Mouse (Mus musculus) heart, embryonic 15.5 days (tissue): ENCODE measurements at regions not wholly inside any gene's neighbourhood (a gene's known extent, or its start where the extent isn't known, plus 50 kb on each side); places are given as distances from the start of the nearest gene placed in this dataset.
A peak's percentile ranks its signal among the peaks of the same experiment; 100 is the strongest.
"Not testable (repeated sequence)": the region's sequence is repeated elsewhere in the genome, so short reads cannot be mapped to it uniquely, and the experiment has no call there.

Experiments
- ATAC-seq: fragments of 200-750 bp; cut with Nextera tagmentation; replicated peaks from 2 replicates; pipeline ENCODE4 v1.8.0; 2017; ENCODE audit warnings: low read depth, moderate TSS enrichment; ENCODE audit not compliant: insufficient number of reproducible peaks, insufficient read depth, low FRiP score
- H3K27ac ChIP-seq: fragments of 300-500 bp; sonication (generic); 2 replicates; pipeline ENCODE4 v1.5.1; 2015; ENCODE audit warnings: mild to moderate bottlenecking, inconsistent platforms
- H3K27me3 ChIP-seq: fragments of 300-500 bp; sonication (generic); 2 replicates; pipeline ENCODE4 v1.6.1; 2015; ENCODE audit warnings: inconsistent platforms
- H3K36me3 ChIP-seq: fragments of 300-500 bp; sonication (generic); 2 replicates; pipeline ENCODE4 v1.6.1; 2015; ENCODE audit warnings: mild to moderate bottlenecking, inconsistent platforms
- H3K4me1 ChIP-seq: fragments of 300-500 bp; sonication (generic); replicated peaks from 2 replicates; pipeline ENCODE4 v1.6.1; 2015; ENCODE audit warnings: inconsistent platforms
- H3K4me2 ChIP-seq: fragments of 300-500 bp; sonication (generic); 2 replicates; pipeline ENCODE4 v1.6.1; 2015; ENCODE audit warnings: inconsistent platforms, mild to moderate bottlenecking, moderate library complexity
- H3K4me3 ChIP-seq: fragments of 300-500 bp; sonication (generic); 2 replicates; pipeline ENCODE4 v1.5.1; 2015; ENCODE audit warnings: mild to moderate bottlenecking, inconsistent platforms
- H3K9ac ChIP-seq: fragments of 300-500 bp; sonication (generic); 2 replicates; pipeline ENCODE4 v1.6.1; 2015; ENCODE audit warnings: mild to moderate bottlenecking, inconsistent platforms
- H3K9me3 ChIP-seq: fragments of 300-500 bp; sonication (generic); replicated peaks from 2 replicates; pipeline ENCODE4 v1.6.1; 2016; ENCODE audit warnings: inconsistent platforms
- WGBS: fragments of 180-500 bp; shearing (Covaris S2); methylation state at CpG from one replicate; pipeline ENCODE4 v1.1.7; 2015; ENCODE audit warnings: mixed read lengths; 5-methylcytosine and 5-hydroxymethylcytosine counted together

DNA sequence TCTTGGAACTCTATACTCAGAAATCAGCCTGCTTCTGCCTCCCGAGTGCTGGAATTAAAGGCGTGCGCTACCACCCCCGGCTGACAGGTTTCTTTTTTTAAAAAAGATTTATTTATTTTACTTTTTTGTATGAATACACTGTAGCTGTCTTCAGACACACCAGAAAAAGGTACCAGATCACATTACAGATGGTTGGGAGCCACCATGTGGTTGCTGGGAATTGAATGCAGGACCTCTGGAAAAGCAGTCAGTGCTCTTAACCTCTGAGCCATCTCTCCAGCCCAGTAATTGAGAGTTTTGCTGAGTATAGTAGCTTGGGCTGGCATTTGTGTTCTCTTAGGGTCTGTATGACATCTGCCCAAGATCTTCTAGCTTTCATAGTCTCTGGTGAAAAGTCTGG lies 78.4 kb upstream of the Nabp1 start:
- 95% methylated on average over 4 of the region's 4 CpGs for WGBS
- not testable (repeated sequence) for H3K4me1 ChIP-seq

DNA sequence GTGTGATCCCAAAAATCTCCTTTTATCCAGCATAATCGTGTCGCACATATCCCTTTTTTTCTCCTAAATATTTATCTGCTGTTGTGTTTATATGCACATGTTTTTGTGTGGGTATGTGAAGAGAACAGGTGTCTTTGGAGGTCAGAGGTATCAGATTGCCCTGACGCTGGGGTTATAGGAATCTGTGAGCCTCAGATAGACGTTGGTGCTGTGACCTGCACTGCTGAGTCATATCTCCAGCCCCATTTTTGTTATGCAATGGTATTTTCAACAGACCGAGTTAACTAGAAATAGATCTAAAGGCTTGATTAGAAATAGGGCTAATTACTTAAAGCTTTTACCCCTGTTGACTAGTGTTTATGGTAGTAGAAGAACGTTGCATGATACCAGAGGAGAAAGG lies 75.5 kb upstream of the Nabp1 start:
- Histone ChIP-seq H3K27ac (no peak overlapping the region), H3K9ac (no peak overlapping the region), H3K9me3 (no peaks in the 10 kb centered on the region), H3K4me1 (no peaks in the 10 kb centered on the region), H3K4me2 (no peak overlapping the region), H3K36me3 (no peaks in the 10 kb centered on the region), H3K27me3 (no peaks in the 10 kb centered on the region), H3K4me3 (no peak overlapping the region)
- ATAC-seq = no peak
- WGBS = 61% methylated on average over 6 of the region's 6 CpGs

More for the DNA sequence above, 78.4 kb upstream of the Nabp1 start:
- H3K27ac ChIP-seq, H3K27me3 ChIP-seq, H3K4me2 ChIP-seq, H3K9ac ChIP-seq, H3K9me3 ChIP-seq, H3K4me3 ChIP-seq, H3K36me3 ChIP-seq, ATAC-seq: not testable (repeated sequence)

DNA sequence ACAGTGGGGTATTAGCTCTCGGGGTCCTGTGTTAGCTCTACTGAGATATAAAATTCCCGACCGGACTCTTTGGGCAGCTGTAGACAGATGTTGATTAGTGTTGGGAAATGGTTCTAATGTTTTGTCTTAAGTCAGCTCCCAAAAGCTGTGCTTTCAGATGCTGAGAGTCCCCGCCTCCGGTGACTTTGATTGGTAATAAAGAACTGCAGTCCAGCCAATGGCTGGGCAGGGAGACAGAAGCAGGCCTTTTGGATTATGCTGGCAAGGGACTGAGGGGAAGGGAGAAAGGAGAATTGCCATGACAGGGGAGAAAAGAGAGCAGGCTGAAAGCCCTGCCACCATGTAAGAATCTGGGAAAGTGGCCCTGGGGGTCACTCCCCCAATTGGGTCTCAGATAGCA lies 73.4 kb upstream of the Nabp1 start:
- H3K9me3 ChIP-seq = no peaks in the 10 kb centered on the region
- 64% methylated on average over 5 of the region's 5 CpGs for WGBS
- ATAC-seq = no peak
- H3K36me3 ChIP-seq = no peaks in the 10 kb centered on the region
- H3K9ac ChIP-seq = no peak overlapping the region
- H3K4me3 ChIP-seq = no peak overlapping the region
- no peak overlapping the region for H3K4me2 ChIP-seq
- no peaks in the 10 kb centered on the region for H3K4me1 ChIP-seq
- no peak overlapping the region for H3K27ac ChIP-seq
- no peaks in the 10 kb centered on the region for H3K27me3 ChIP-seq

DNA sequence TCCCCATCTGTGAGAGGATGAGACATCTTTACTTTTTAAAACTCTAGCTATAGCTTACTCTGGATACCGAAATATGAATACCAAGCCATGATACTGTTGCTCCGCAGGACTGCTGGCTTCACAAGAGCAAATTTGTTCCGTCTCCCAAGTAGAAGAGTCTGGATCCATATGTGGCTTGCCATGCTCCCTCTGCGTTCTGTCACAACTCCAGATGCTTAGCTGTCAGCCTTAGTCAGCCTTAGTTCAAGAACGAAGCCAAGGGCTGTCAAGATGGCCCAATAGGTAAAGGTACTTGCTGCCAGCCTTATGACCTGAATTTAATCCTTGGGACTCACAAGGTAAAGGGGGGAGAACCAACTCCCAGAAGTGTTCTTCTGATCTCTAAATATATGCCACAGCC lies 64.6 kb upstream of the Nabp1 start:
- Histone ChIP-seq H3K4me3 (no peak overlapping the region), H3K9me3 (no peaks in the 10 kb centered on the region), H3K27me3 (no peaks in the 10 kb centered on the region), H3K36me3 (no peaks in the 10 kb centered on the region), H3K4me2 (no peak overlapping the region), H3K9ac (no peak overlapping the region), H3K4me1 (peaks cover 8% of the 10 kb centered on the region; the same call in 1 of the 2 replicates), H3K27ac (no peak overlapping the region)
- no peak for ATAC-seq
- 87% methylated on average over 5 of the region's 5 CpGs for WGBS

DNA sequence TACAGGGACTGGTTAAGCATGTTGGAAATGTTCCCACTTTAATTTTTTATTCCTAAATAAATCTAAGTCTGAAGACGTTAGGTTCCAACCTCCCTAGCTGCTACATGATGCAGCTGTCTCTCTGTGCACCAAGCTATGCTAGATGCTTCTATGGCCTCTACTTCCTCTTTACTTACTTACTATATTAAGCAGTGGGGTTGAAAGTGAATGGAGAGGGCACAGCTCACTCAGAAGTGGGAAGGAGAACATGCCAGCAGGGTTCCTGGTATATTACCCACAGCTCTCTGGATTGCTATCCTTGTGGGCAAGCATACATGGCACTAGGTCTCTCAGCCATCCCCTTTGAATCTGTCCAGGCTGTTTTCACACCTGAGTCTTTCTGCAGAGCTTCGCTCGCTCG lies 61.4 kb upstream of the Nabp1 start:
- Histone ChIP-seq H3K4me2 (no peak overlapping the region), H3K27ac (0 out of 2 replicates have a peak overlapping the region, but pooled peaks have one; percentile 2)

DNA sequence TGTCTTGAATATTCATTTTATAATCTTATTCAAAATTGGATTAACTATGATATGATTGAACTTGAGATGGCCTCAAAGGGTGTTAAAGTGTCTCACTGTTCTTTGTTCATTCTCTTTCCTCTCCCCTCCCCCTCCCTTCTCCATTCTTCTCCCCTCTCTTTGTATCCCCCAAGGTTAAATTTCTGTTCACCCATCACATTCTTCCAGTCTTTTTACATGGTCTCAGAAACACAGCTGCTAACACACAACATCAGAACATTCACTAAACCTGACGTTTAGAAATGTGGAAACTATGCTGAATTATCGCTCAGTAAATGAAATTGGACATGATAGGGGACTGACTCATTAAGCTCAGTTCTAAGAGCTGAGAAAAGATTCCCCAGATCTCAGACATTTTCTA lies 60.6 kb upstream of the Nabp1 start:
- ATAC-seq = no peak
- 73% methylated on average over 2 of the region's 2 CpGs for WGBS
- peaks cover 8% of the 10 kb centered on the region; the same call in 1 of the 2 replicates for H3K4me1 ChIP-seq
- no peaks in the 10 kb centered on the region for H3K9me3 ChIP-seq
- no peaks in the 10 kb centered on the region for H3K36me3 ChIP-seq
- no peaks in the 10 kb centered on the region for H3K27me3 ChIP-seq
- H3K4me2 ChIP-seq = no peak overlapping the region
- no peak overlapping the region for H3K4me3 ChIP-seq
- H3K9ac ChIP-seq = no peak overlapping the region
- no peak overlapping the region for H3K27ac ChIP-seq

More for the DNA sequence above, 61.4 kb upstream of the Nabp1 start:
- Histone ChIP-seq H3K9me3 (no peaks in the 10 kb centered on the region), H3K36me3 (no peaks in the 10 kb centered on the region), H3K4me1 (peaks cover 8% of the 10 kb centered on the region; the same call in 1 of the 2 replicates), H3K9ac (no peak overlapping the region), H3K27me3 (no peaks in the 10 kb centered on the region), H3K4me3 (no peak overlapping the region)
- no peak for ATAC-seq
- WGBS = 47% methylated on average over 4 of the region's 4 CpGs

DNA sequence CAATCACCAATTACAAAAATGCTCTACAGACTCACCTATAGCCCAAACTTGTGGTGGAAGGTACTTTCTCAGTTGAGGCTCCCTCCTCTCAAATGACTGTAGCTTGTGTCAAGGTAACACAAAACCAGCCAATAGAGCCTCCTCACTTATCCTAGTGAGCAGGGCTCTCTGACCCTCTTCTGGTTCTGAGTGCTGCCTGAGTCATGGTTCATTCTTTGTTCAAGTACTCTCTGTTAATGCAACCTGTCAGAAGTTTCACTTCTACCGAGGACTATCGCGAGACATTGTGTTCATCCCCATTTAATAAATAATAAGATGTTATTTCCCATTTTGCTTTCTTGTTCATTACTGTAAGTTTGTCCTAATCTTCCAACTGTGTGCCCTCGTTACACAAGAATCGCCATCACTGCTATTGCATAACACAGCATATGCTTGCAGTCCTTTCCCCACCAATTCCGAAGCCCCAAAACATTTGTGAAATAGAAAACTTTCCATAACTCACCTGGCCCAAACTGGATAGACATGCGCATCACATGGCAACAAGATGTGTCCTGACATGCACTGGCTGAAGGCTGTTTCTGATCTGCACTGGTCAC lies 59.6 kb upstream of the Nabp1 start:
- Histone ChIP-seq H3K9ac (no peak overlapping the region), H3K4me3 (no peak overlapping the region), H3K4me1 (peaks cover 8% of the 10 kb centered on the region; the same call in 1 of the 2 replicates), H3K9me3 (no peaks in the 10 kb centered on the region), H3K27ac (no peak overlapping the region), H3K4me2 (no peak overlapping the region), H3K36me3 (no peaks in the 10 kb centered on the region), H3K27me3 (no peaks in the 10 kb centered on the region)
- ATAC-seq = no peak
- whole genome bisulfite sequencing = 90% methylated on average over 7 of the region's 7 CpGs

DNA sequence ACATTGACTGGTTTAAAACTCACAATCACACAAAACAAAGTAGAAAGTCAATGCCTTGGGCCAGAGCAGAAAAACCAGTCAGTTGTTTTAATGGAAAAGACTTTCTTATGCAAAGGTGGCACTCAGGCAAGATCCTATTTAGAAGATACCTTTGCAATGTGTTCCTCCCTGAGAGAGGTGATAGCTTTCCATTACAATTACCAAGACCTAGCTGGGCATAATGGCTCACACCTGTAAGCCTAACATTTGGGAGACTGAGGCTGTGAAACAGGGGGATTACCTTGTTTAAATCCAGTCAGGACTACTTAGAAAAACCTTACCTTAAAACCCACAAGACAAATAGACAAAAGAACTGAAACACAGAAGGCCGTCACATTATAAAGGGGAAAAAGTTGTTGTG lies 57.9 kb upstream of the Nabp1 start:
- Histone ChIP-seq H3K27ac (no peak overlapping the region), H3K4me3 (no peak overlapping the region), H3K36me3 (no peaks in the 10 kb centered on the region), H3K27me3 (no peaks in the 10 kb centered on the region), H3K4me2 (no peak overlapping the region), H3K9ac (no peak overlapping the region), H3K4me1 (peaks cover 14% of the 10 kb centered on the region), H3K9me3 (no peaks in the 10 kb centered on the region)
- ATAC-seq = no peak
- WGBS = 94% methylated on average over 1 of the region's 1 CpGs

DNA sequence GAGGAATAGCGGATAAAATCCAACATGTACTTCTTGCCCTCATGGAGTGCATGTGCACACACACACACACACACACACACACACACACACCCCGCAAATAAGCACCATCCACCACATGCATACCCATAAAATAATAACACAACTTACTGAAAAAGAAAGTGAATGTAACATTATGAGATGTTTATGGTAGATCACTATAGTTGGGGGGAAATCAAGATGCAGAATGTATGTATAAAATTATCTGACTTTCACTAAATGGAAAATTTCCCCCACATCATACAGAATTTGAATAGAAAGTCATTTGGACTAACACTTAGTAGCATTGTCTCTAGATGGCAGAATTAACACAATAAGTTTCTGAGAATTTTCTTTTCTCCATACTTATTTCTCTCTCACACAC lies 57.2 kb upstream of the Nabp1 start:
- Histone ChIP-seq H3K9me3 (no peaks in the 10 kb centered on the region), H3K4me3 (no peak overlapping the region), H3K4me1 (peaks cover 16% of the 10 kb centered on the region), H3K9ac (no peak overlapping the region), H3K36me3 (no peaks in the 10 kb centered on the region), H3K27ac (no peak overlapping the region), H3K4me2 (no peak overlapping the region), H3K27me3 (no peaks in the 10 kb centered on the region)
- no peak for ATAC-seq
- 89% methylated on average over 2 of the region's 2 CpGs for WGBS

DNA sequence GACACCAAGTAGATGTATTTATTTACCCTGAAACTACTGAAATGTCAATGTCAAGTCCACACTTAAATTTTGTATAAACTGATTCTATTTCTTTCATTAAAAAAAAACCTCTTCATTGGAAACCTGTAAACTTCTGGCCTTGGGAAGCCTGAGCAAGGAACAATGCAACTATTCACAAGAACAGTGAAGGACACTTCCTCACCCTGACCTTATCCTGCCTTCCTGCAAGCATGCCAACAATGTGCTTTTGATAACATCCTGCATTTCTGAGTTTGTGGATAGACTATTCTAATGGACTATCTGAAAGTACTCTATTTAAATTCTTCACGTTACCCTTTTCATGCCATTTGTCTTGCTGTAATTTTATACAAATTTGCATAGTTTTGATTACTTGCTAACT lies 53.1 kb upstream of the Nabp1 start:
- Histone ChIP-seq H3K4me1 (peaks cover 15% of the 10 kb centered on the region), H3K27me3 (no peaks in the 10 kb centered on the region), H3K36me3 (no peaks in the 10 kb centered on the region), H3K9me3 (no peaks in the 10 kb centered on the region), H3K27ac (peak overlapping the region; percentile 28), H3K9ac (no peak overlapping the region), H3K4me3 (no peak overlapping the region), H3K4me2 (no peak overlapping the region)
- WGBS = 20% methylated on average over 1 of the region's 1 CpGs
- ATAC-seq = no peak

DNA sequence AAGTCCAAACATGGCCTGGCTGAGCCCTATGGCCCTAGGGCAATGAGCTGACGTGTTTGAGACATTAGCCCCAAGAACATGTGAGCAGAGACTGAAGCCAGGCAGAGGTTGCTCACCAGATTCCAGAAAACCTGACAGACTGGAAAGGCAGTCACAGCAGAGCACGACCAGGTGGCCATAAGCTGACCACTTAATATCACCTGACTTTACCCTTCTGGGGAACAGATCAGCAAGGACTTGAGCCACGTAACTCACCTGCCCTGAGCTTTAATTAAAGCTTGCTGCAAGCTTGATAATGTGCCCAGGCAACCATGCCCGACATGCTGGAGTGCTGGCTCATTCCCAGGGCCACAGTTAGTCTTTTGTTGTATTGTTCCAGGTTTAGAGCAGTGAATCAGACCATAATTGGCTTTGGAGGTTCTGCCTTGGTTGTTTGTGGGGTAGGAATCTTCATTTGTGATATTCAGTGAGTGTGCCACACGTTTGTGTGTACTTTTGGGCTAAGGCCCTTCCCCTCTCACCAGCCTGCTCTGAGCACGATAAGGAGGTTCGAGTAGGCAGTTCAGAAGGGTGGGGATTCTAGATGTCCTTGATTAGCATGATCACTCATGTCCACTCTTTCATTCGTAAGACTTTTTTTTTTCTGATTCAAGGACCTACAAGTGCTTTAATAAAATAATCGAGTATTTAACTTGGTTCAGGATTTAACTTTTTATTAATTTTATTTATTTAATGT lies 52.1 kb upstream of the Nabp1 start:
- Histone ChIP-seq H3K4me2 (no peak overlapping the region), H3K27me3 (no peaks in the 10 kb centered on the region), H3K36me3 (no peaks in the 10 kb centered on the region), H3K4me3 (no peak overlapping the region), H3K9me3 (no peaks in the 10 kb centered on the region), H3K27ac (peak overlapping the region; percentile 31), H3K4me1 (peaks cover 15% of the 10 kb centered on the region), H3K9ac (no peak overlapping the region)
- no peak for ATAC-seq
- WGBS = 61% methylated on average over 9 of the region's 9 CpGs

DNA sequence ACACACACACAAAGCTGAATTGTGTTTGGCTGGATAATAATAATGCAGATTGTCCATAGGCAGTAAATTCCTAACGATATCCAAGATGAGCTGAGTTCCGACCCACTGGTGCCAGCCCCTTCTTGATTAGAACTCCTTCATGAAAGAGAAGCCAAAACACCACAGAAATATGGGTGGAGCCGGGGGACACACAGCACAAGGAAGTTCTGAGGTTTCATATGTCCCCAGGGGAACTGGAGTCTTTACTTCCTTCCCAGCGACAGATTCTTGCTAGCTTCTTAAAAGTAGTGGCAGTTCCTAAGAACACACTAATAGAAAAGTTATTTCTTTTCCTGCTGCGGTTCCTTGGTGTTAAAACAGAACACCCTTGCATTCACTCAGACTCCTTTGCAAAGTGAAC lies 51.4 kb upstream of the Nabp1 start:
- Histone ChIP-seq H3K27ac (peak overlapping the region; percentile 31), H3K27me3 (no peaks in the 10 kb centered on the region), H3K4me1 (peaks cover 15% of the 10 kb centered on the region), H3K4me2 (no peak overlapping the region), H3K36me3 (no peaks in the 10 kb centered on the region), H3K9me3 (no peaks in the 10 kb centered on the region), H3K9ac (no peak overlapping the region), H3K4me3 (no peak overlapping the region)
- ATAC-seq = no peak
- 51% methylated on average over 5 of the region's 5 CpGs for WGBS
